Mouse (Mus musculus) frontal cortex, postnatal 14 days (tissue): ENCODE data around the gene Hyal1.

Source experiments
- DNase-seq, 2 experiments: peaks; one replicate each; pipeline ENCODE4 v3.0.0; 2022; ENCODE audit warnings: low spot score in 2 of 2

The Hyal1 gene

GRCm38 (mm10) chr9:107617461-107617860 is 40.7 kb downstream of the Hyal1 start:
- no peak for DNase-seq

- no peak for DNase-seq
These were observed 41.4 kb downstream of the Hyal1 start for GRCm38 (mm10) chr9:107618098-107618497.

- DNase-seq: no peak
These were observed 42.2 kb downstream of the Hyal1 start for GRCm38 (mm10) chr9:107618778-107619545.

DNA sequence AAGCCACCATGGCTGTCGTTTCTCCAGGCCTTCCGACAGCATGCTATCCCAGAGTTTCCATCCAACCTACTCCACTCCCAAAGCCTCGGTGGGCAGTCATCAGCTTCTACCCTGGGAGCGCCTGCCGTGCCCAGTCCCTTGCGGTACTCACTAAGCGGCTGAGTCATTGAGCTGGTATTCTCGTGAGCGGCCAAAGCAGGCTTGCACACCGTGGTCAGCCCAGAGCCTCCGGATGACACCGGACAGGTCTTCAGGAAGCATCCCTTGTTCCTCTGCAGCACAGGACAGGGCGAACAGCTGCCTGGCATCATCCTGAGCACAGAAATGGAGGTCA is 42.8 kb downstream of the Hyal1 start:
- no peak for DNase-seq

DNA sequence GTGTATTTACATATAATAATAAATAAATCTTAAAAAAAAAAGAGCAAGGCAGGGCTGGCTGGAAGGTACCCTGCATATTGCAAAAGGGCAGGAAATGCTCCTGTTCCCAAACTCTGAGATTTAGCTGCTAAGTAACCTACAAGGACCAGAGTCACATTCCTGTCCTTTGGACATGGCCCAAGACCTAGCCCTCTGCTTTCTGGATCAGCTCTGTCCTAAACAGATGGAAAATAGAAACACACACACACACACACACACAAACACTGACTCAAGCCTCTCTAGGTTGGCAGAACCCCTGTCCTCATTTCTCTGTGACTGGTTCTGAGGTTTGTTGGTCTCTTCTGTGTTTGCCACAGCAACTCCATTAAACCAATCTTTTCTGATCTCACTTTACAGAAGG is 44.2 kb downstream of the Hyal1 start:
- DNase-seq: no peak

DNA sequence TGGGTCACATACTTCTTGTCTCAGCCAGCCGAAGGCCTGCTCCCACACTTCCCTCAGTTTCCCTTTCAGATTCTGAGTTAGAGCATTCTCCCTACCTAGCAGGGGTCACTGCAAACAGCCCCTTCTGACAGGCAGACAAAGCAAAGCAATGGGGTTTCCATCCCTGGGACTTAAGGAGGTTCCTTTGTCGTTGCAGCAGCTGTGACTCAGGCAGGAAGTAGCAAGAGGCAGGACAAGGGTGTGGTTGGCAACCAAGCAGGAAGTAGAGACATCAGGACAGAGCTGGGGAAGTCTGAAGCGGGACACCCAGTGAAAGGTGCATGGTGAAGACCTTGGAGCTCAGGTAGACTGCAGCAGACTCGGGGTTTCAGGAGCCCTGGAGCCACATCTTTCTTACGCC is 47.8 kb downstream of the Hyal1 start:
- no peak for DNase-seq

DNA sequence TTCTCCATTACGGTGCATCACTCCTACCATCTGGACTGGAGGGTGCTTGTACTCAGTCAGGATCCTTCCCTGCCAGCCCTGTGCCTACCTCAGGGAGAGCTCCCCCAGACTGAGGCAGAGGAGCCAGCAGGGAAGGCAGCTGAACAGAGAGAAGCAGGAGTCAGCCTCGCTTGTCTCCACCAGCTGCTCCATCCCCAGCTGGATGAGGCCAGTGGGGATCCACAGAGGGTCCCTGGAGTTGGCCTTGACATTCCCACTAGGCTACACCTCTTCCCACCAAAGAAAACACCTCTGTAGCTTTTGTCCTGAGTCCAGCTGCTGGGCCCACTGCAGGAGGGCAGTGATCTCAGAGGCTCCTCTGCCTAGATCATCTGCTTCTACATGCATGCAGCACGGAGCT is 48.2 kb downstream of the Hyal1 start:
- DNase-seq: no peak

- DNase-seq: no peak
These were observed 48.8 kb downstream of the Hyal1 start for GRCm38 (mm10) chr9:107625351-107626128.

DNA sequence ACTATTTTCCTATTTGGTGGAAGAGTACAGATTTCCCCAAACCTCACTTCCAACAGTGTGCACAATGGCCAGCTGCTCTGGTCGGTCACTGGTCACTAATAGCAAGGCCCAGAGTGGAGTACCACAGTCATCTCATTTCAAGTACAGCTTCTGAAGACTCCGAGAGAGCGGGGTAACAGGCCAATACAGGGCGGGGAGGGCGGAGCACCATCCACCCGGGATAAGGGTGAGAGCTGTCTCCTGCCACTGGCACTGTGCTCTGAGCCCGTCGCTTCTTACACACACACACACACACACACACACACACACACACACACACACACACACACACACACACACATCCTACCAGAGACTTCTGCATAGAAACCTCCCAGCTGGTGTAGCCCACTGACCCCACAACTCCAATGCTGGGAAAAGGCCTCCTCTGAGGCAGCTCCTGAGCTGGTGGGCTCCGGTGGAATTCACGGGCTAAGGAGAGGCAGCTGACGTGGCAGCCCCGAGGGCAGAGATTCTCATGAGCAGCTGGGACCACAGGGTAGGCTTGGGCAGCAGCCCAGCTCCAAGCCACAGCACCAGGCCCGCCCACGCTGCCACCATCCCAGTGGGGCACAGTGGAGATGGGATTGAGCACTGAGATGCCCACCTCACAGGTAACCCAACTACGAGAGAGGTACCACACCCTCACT is 49.6 kb downstream of the Hyal1 start:
- no peak for DNase-seq

GRCm38 (mm10) chr9:107626844-107627277 is 50.1 kb downstream of the Hyal1 start:
- peak; percentile 69 to 74 for DNase-seq

- DNase-seq: no peak
These were observed 50.9 kb downstream of the Hyal1 start for GRCm38 (mm10) chr9:107627387-107628255.

DNA sequence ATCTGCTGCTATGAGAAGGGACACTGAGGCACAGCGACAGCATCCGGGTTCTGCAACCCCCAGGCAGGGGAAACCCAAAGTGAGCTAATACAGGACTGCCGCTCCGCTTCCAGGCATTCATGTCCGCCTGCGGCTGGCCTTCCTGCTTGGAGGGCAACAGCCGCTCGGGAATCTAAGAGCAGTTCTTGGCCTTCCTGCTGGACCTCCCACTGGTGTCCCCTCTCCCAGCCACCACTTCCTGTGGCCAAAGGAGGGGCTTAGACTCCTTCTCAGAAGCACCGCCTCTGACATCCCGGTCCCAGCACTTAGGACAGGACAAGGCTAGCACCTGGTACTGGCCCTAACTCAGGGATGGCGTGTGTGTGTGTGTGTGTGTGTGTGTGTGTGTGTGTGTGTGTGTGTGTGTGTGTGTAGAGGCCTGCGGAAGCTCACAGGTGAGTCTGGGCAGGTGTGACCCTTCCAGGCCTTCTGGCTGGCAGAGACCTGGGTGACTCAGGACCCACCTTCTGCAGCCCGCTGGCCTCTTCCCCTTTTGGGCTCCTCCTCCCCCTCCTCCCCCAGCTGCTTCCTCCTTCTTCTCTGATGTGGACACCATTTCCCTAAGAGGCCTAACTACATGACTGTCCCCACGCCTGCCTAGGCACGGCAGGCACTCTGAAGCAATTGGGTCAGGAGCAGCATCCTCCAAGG is 52.1 kb downstream of the Hyal1 start:
- no peak for DNase-seq

- no peak for DNase-seq
These were observed 52.6 kb downstream of the Hyal1 start for GRCm38 (mm10) chr9:107629411-107629730.

- peak in 1 of 2 experiments; percentile 58 for DNase-seq
These were observed 53.2 kb downstream of the Hyal1 start for GRCm38 (mm10) chr9:107629901-107630425.

- peak in 1 of 2 experiments; percentile 64 for DNase-seq
These were observed 53.8 kb downstream of the Hyal1 start for GRCm38 (mm10) chr9:107630576-107630975.
